In the genomic region with DNA sequence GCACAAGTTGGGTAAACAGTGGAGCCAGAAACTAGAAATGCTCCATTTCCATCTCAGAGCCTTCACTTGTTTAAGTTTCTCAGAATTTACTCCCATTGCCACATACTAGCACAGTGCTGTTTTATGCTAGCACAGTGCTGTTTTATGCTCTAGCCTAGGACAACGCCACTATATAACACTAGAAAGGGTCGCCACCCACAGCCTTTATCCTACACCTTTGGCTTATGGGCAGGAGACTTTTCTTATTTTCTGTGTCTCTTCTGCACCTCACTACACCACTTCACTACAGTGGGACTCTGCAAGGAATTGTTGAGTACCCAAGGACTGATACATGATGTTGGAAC, we compare ENCODE assay signal across 8 mouse cellular contexts. TPM values are rescaled to one million over a fixed set of nuclear protein-coding genes. Genes with fewer than 3 reads are reported as not detected.
DNase-seq lines count a peak whose midpoint lies in the region; ATAC-seq and TF ChIP-seq lines count a peak whose summit lies in the region.

No protein-coding gene starts in this region.

- H3K27me3 ChIP-seq in heart, postnatal 0 days (ENCODE audit: control insufficient read depth, insufficient read depth, low read length), result no peaks in the 10 kb centered on the region
- H3K27me3 ChIP-seq in hindbrain, embryonic 14.5 days (ENCODE audit: control insufficient read depth, insufficient read depth, low read length), result no peaks in the 10 kb centered on the region
- H3K27me3 ChIP-seq in midbrain, embryonic 13.5 days, result no peaks in the 10 kb centered on the region

- H3K9ac ChIP-seq in heart, postnatal 0 days (replicated peaks; ENCODE audit: low read depth, low read length), result no peak overlapping the region
- H3K9ac ChIP-seq in hindbrain, embryonic 14.5 days, result no peak overlapping the region
- H3K9ac ChIP-seq in midbrain, embryonic 13.5 days (replicated peaks), result no peak overlapping the region

- H3K4me3 ChIP-seq in heart, postnatal 0 days (ENCODE audit: low read depth, low read length), result peak overlapping the region; percentile 70
- 0 out of 2 replicates have a peak overlapping the region, but pooled peaks have one; percentile 4 for H3K4me3 ChIP-seq in brown adipose tissue, adult 24 weeks (ENCODE audit: insufficient read depth, low read depth, low read length)
- H3K4me3 ChIP-seq in hindbrain, embryonic 14.5 days (replicated peaks; ENCODE audit: low read length), result peak overlapping the region; percentile 50
- H3K4me3 ChIP-seq in midbrain, embryonic 13.5 days (replicated peaks), result peak overlapping the region; percentile 72

- no peak overlapping the region for H3K27ac ChIP-seq in heart, postnatal 0 days (ENCODE audit: low read depth)
- 0 out of 2 replicates have a peak overlapping the region, but pooled peaks have one; percentile 0 for H3K27ac ChIP-seq in brown adipose tissue, adult 24 weeks (replicated peaks; ENCODE audit: low read depth, low read length)
- peak overlapping the region; percentile 78; the same call in 1 of the 2 replicates for H3K27ac ChIP-seq in hindbrain, embryonic 14.5 days
- no peak overlapping the region for H3K27ac ChIP-seq in midbrain, embryonic 13.5 days

- ATAC-seq in heart, postnatal 0 days (ENCODE audit: insufficient read depth, low read depth), result no peak
- 0 out of 2 replicates have a peak, but pooled peaks have one; percentile 1 for ATAC-seq in hindbrain, embryonic 14.5 days (ENCODE audit: low FRiP score)
- ATAC-seq in midbrain, embryonic 13.5 days, result peak; percentile 34

- 0 out of 2 replicates have a peak, but pooled peaks cover 9% of the 10 kb centered on the region for H3K4me1 ChIP-seq in heart, postnatal 0 days (ENCODE audit: control insufficient read depth, insufficient read depth)
- no peaks in the 10 kb centered on the region; the same call in 1 of the 2 replicates for H3K4me1 ChIP-seq in brown adipose tissue, adult 24 weeks (ENCODE audit: control insufficient read depth, insufficient read depth, insufficient read length, low read length)
- H3K4me1 ChIP-seq in hindbrain, embryonic 14.5 days (replicated peaks; ENCODE audit: control insufficient read depth, insufficient read depth, low read length), result peaks cover 9% of the 10 kb centered on the region
- peaks cover 16% of the 10 kb centered on the region for H3K4me1 ChIP-seq in midbrain, embryonic 13.5 days (replicated peaks)

- 76% methylated on average over 2 of the region's 2 CpGs for WGBS in heart, postnatal 0 days
- 83% methylated on average over 2 of the region's 2 CpGs for WGBS in hindbrain, embryonic 14.5 days
- WGBS in midbrain, embryonic 13.5 days, result 87% methylated on average over 2 of the region's 2 CpGs

- H3K4me2 ChIP-seq in heart, postnatal 0 days (ENCODE audit: low read depth, low read length), result peak overlapping the region; percentile 81
- H3K4me2 ChIP-seq in hindbrain, embryonic 14.5 days (replicated peaks), result peak overlapping the region; percentile 76
- H3K4me2 ChIP-seq in midbrain, embryonic 13.5 days (replicated peaks), result peak overlapping the region; percentile 75

- no peak for TF ChIP-seq EP300 in heart, postnatal 0 days (IDR thresholded peaks at IDR 0.05; ENCODE audit: low read depth)

- no peak for DNase-seq in heart, postnatal 0 days (ENCODE audit: low spot score)
- DNase-seq in heart, postnatal 14 days, result no peak
- DNase-seq in hindbrain, embryonic 14.5 days (ENCODE audit: low spot score), result no peak
- no peak for DNase-seq in frontal cortex, postnatal 36 days (ENCODE audit: low spot score in 2 of 2)
- DNase-seq in cerebellum, adult 9-10 months, result no peak
- no peak for DNase-seq in gastrocnemius, adult 18-20 months (ENCODE audit: low spot score)

- no peaks in the 10 kb centered on the region for H3K9me3 ChIP-seq in heart, postnatal 0 days (replicated peaks; ENCODE audit: control insufficient read depth, low read length)
- no peaks in the 10 kb centered on the region for H3K9me3 ChIP-seq in hindbrain, embryonic 14.5 days (ENCODE audit: control insufficient read depth, low read length)
- no peaks in the 10 kb centered on the region for H3K9me3 ChIP-seq in midbrain, embryonic 13.5 days

- intact Hi-C loops in heart, postnatal 14 days (cut with DNase I), result loop anchor here (1.0 to 5.0 kb wide), 2 partner anchors 74 to 105 kb away; a partner anchor contains a TSS

- peaks cover 26% of the 10 kb centered on the region for H3K36me3 ChIP-seq in heart, postnatal 0 days (replicated peaks; ENCODE audit: control insufficient read depth, insufficient read depth, low read length)
- H3K36me3 ChIP-seq in hindbrain, embryonic 14.5 days (replicated peaks; ENCODE audit: control insufficient read depth, insufficient read depth), result peaks cover 31% of the 10 kb centered on the region
- H3K36me3 ChIP-seq in midbrain, embryonic 13.5 days, result peaks cover 23% of the 10 kb centered on the region

- no peak for TF ChIP-seq CTCF in heart, postnatal 0 days (IDR thresholded peaks at IDR 0.05; ENCODE audit: low read depth)

RNA-seq across cellular contexts. Expression of a gene that starts 0.7 kb away (rescaled TPM):
- total RNA-seq in heart, postnatal 0 days (2014; rRNA removed; ENCODE audit: low replicate concordance), result 34.6 and 44.3 TPM in 2 replicates
- polyA plus RNA-seq in heart, postnatal 0 days (2015; fragmentation: Nextera tagmentation; extraction: Ambion mirVana), result 72.9 and 77.7 TPM in 2 replicates
- 10 to 100 TPM; 51.2 to 59.5 TPM for total RNA-seq in heart, postnatal 14 days (2021)
- 51.1 and 77.6 TPM in 2 replicates for polyA plus RNA-seq in brown adipose tissue, adult 24 weeks (2012; ENCODE audit: insufficient read depth, insufficient read length, missing spikeins)
- polyA plus RNA-seq in hindbrain, embryonic 14.5 days (2014; fragmentation: Nextera tagmentation; extraction: Ambion mirVana), result 73.8 and 81.9 TPM in 2 replicates
- 119 and 125 TPM in 2 replicates for polyA plus RNA-seq in midbrain, embryonic 13.5 days (2015; fragmentation: Nextera tagmentation; extraction: Ambion mirVana)
- 10 to 100 TPM; 36.7 to 37.9 TPM for total RNA-seq in gastrocnemius, adult 18-20 months (2021)

RNA-seq across cellular contexts. Expression of a gene that starts 10.8 kb away (rescaled TPM):
- total RNA-seq in heart, postnatal 0 days (2014; rRNA removed; ENCODE audit: low replicate concordance), result 75.6 and 80.4 TPM in 2 replicates
- 74.9 and 76.4 TPM in 2 replicates for polyA plus RNA-seq in heart, postnatal 0 days (2015; fragmentation: Nextera tagmentation; extraction: Ambion mirVana)
- total RNA-seq in heart, postnatal 14 days (2021), result 10 to 100 TPM; 21.0 to 23.3 TPM
- 62.8 and 70.6 TPM in 2 replicates for polyA plus RNA-seq in brown adipose tissue, adult 24 weeks (2012; ENCODE audit: insufficient read depth, insufficient read length, missing spikeins)
- polyA plus RNA-seq in hindbrain, embryonic 14.5 days (2014; fragmentation: Nextera tagmentation; extraction: Ambion mirVana), result 54.1 and 68.5 TPM in 2 replicates
- polyA plus RNA-seq in midbrain, embryonic 13.5 days (2015; fragmentation: Nextera tagmentation; extraction: Ambion mirVana), result 53.4 and 54.0 TPM in 2 replicates
- 10 to 100 TPM; 38.2 to 40.1 TPM for total RNA-seq in gastrocnemius, adult 18-20 months (2021)

RNA-seq across cellular contexts. Expression of a gene that starts 19.7 kb away (rescaled TPM):
- total RNA-seq in heart, postnatal 0 days (2014; rRNA removed; ENCODE audit: low replicate concordance), result 0.27 TPM in 1 of 2 replicates, not detected in the other
- polyA plus RNA-seq in heart, postnatal 0 days (2015; fragmentation: Nextera tagmentation; extraction: Ambion mirVana), result not detected in 2 replicates
- total RNA-seq in heart, postnatal 14 days (2021), result under 1 TPM in 1 of 2 experiments, not detected in 1; 0.78 TPM
- not detected in 2 replicates for polyA plus RNA-seq in brown adipose tissue, adult 24 weeks (2012; ENCODE audit: insufficient read depth, insufficient read length, missing spikeins)
- polyA plus RNA-seq in hindbrain, embryonic 14.5 days (2014; fragmentation: Nextera tagmentation; extraction: Ambion mirVana), result 0.21 and 0.35 TPM in 2 replicates
- 0.24 and 0.46 TPM in 2 replicates for polyA plus RNA-seq in midbrain, embryonic 13.5 days (2015; fragmentation: Nextera tagmentation; extraction: Ambion mirVana)
- not detected for total RNA-seq in gastrocnemius, adult 18-20 months (2021)

RNA-seq across cellular contexts. Expression of a gene that starts 31.2 kb away (rescaled TPM):
- 37.9 and 44.5 TPM in 2 replicates for total RNA-seq in heart, postnatal 0 days (2014; rRNA removed; ENCODE audit: low replicate concordance)
- polyA plus RNA-seq in heart, postnatal 0 days (2015; fragmentation: Nextera tagmentation; extraction: Ambion mirVana), result 27.7 and 29.0 TPM in 2 replicates
- total RNA-seq in heart, postnatal 14 days (2021), result 10 to 100 TPM; 18.7 to 19.4 TPM
- polyA plus RNA-seq in brown adipose tissue, adult 24 weeks (2012; ENCODE audit: insufficient read depth, insufficient read length, missing spikeins), result 14.2 and 16.3 TPM in 2 replicates
- polyA plus RNA-seq in hindbrain, embryonic 14.5 days (2014; fragmentation: Nextera tagmentation; extraction: Ambion mirVana), result 60.0 and 60.4 TPM in 2 replicates
- polyA plus RNA-seq in midbrain, embryonic 13.5 days (2015; fragmentation: Nextera tagmentation; extraction: Ambion mirVana), result 55.7 and 59.8 TPM in 2 replicates
- 1 to 10 TPM; 7.0 to 8.2 TPM for total RNA-seq in gastrocnemius, adult 18-20 months (2021)

RNA-seq across cellular contexts. Expression of a gene that starts 54.2 kb away (rescaled TPM):
- total RNA-seq in heart, postnatal 0 days (2014; rRNA removed; ENCODE audit: low replicate concordance), result 1.1 and 2.7 TPM in 2 replicates
- polyA plus RNA-seq in heart, postnatal 0 days (2015; fragmentation: Nextera tagmentation; extraction: Ambion mirVana), result 2.4 and 2.8 TPM in 2 replicates
- total RNA-seq in heart, postnatal 14 days (2021), result under 1 TPM; 0.26 to 0.41 TPM
- polyA plus RNA-seq in brown adipose tissue, adult 24 weeks (2012; ENCODE audit: insufficient read depth, insufficient read length, missing spikeins), result 4.0 TPM in 1 of 2 replicates, not detected in the other
- polyA plus RNA-seq in hindbrain, embryonic 14.5 days (2014; fragmentation: Nextera tagmentation; extraction: Ambion mirVana), result 0.88 and 1.1 TPM in 2 replicates
- 0.80 and 0.81 TPM in 2 replicates for polyA plus RNA-seq in midbrain, embryonic 13.5 days (2015; fragmentation: Nextera tagmentation; extraction: Ambion mirVana)
- total RNA-seq in gastrocnemius, adult 18-20 months (2021), result 1 to 10 TPM; 2.2 to 3.4 TPM

Comparison
In these comparisons a context has a peak if more than half of its experiments do, and no peak if none do; other contexts are left out.
1. H3K27ac ChIP-seq: peak in brown adipose tissue, adult 24 weeks (single experiment) and hindbrain, embryonic 14.5 days (single experiment); none in heart, postnatal 0 days (single experiment) and midbrain, embryonic 13.5 days (single experiment).
2. H3K4me3 ChIP-seq: peak in every context shown above with its lines; median percentile 72 in midbrain, embryonic 13.5 days; 70 in heart, postnatal 0 days; 50 in hindbrain, embryonic 14.5 days; 4 in brown adipose tissue, adult 24 weeks.
3. Peak in every context shown above with its lines, with median percentiles within 50 percentile points of each other: H3K4me2 ChIP-seq.